Mouse (Mus musculus): ENCODE data around the gene Fam193b.

The Fam193b gene

DNA sequence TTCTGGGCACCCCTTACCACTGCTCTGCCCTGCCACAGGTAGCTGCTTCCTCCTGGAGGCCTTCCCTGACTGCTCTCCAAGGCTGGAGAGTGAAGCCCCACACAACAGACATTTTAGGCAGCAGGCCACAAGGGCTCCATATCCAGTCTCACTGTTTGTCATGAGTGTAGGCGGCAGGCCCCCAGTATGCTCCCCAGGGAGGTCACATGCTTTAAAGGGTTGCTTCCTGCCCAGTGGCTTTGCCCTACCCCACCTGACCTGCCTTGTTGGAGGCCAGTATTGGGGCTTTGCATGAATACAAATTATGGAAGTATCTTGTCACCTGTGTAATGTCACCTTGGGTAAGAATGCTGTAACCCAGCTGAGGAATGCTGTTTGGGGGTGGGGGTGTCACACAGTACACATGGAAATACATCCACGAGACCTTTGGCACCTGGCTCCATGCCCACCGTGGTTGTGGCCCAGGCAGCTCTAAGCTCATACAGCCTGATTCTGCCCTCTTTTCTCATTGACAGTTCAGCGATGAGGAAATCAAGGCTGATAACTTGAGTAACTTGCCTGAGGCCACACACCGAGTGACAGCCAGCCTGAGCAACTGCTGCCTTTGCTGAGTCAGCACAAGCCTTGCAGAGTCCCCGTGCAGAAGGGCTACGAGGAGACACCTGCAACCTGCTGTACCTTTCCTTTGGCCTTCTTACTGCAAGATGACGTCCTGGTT lies 41.6 kb downstream of the Fam193b start, which contains the start of gene Dok3:
TSS of gene Dok3 (minus strand) at position 99 of the 718 bp plus-strand sequence.
- intact Hi-C loops (cut with DNase I): no loop called here

GRCm38 (mm10) chr13:55527834-55528772 lies 42.8 kb downstream of the Fam193b start:
- intact Hi-C loops (cut with DNase I): no loop called here

- intact Hi-C loops (cut with DNase I): no loop called here
These were observed 43.7 kb downstream of the Fam193b start for GRCm38 (mm10) chr13:55527212-55527611.

GRCm38 (mm10) chr13:55525733-55526553 lies 45.0 kb downstream of the Fam193b start:
- intact Hi-C loops (cut with DNase I): no loop called here

GRCm38 (mm10) chr13:55523951-55524600 lies 46.8 kb downstream of the Fam193b start:
- intact Hi-C loops (cut with DNase I): no loop called here

GRCm38 (mm10) chr13:55523278-55523677 lies 47.6 kb downstream of the Fam193b start:
- intact Hi-C loops (cut with DNase I): no loop called here

- intact Hi-C loops (cut with DNase I): no loop called here
These were observed 48.2 kb downstream of the Fam193b start for GRCm38 (mm10) chr13:55522730-55523129.

GRCm38 (mm10) chr13:55519606-55520005 lies 51.3 kb downstream of the Fam193b start:
- intact Hi-C loops (cut with DNase I): loop anchor here (5.0 kb wide), 1 partner anchor 112 kb away; no protein-coding TSS in a partner anchor

DNA sequence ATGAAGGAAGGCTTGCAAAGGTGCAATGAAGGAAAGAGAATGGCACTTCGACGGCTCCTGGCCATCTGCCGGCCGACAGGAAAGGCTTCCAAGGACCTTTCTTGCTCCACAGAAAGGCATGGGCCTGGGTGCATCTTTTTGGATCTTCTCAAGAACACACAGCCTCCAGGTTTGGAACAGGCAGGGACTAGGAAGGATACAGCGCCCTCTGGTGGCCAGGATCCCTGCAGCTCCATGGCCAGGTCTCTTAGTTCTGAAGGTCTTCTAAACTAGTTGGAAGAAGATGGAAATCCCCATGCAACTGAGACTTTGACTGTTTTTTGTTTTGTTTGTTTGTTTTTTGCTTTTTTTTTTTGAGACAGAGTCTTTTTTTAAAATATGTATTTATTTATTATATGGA lies 54.0 kb downstream of the Fam193b start:
- intact Hi-C loops (cut with DNase I): loop anchor here (2.0 to 5.0 kb wide), 2 partner anchors 44 to 110 kb away; no protein-coding TSS in a partner anchor

GRCm38 (mm10) chr13:55513828-55514227 lies 57.1 kb downstream of the Fam193b start:
- intact Hi-C loops (cut with DNase I): loop anchor here (2.0 kb wide), 1 partner anchor 35 kb away; no protein-coding TSS in a partner anchor

GRCm38 (mm10) chr13:55513111-55513748 lies 57.7 kb downstream of the Fam193b start, which contains the start of gene Pdlim7:
TSS of gene Pdlim7 (minus strand) at chr13:55513676.
- intact Hi-C loops (cut with DNase I): no loop called here

- intact Hi-C loops (cut with DNase I): no loop called here
These were observed 58.4 kb downstream of the Fam193b start for GRCm38 (mm10) chr13:55512379-55513031.

DNA sequence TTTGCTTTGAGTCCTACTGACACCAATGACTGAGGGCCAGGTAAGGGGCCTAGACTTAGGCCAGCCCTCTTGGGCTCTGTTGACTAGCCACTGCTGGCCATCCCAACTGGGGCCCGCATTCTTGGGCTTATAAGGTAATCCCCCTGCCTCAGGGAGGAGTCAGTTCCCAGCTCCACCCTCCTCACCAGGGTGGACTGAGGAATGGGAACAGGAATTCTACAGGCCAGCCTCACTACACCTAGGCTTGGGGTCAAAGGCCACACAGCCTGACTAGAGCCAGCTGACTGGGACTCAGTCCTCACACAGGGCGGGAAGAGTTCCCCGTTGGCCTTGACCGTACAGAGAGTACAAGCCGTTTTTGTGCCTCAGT lies 59.4 kb downstream of the Fam193b start:
- intact Hi-C loops (cut with DNase I): no loop called here

GRCm38 (mm10) chr13:55510668-55511491 lies 60.0 kb downstream of the Fam193b start:
- intact Hi-C loops (cut with DNase I): no loop called here

DNA sequence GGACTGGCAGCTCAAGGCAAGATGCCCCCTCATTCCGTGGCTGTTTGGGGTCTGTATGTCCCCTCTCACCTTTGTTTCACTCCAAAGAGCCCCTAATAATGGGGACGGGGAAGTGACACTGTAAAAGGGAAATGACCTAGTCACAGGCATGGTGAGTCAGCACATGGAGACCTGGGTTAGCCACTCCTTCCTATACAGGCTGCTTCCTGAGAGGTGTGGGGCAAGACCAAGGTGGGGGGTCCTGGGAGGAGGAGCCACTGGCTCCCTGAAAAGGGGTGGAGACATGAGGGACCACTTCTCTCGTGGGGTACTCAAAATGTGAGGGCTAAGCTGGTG lies 60.6 kb downstream of the Fam193b start:
- intact Hi-C loops (cut with DNase I): no loop called here

GRCm38 (mm10) chr13:55508531-55508930 lies 62.4 kb downstream of the Fam193b start:
- intact Hi-C loops (cut with DNase I): no loop called here

DNA sequence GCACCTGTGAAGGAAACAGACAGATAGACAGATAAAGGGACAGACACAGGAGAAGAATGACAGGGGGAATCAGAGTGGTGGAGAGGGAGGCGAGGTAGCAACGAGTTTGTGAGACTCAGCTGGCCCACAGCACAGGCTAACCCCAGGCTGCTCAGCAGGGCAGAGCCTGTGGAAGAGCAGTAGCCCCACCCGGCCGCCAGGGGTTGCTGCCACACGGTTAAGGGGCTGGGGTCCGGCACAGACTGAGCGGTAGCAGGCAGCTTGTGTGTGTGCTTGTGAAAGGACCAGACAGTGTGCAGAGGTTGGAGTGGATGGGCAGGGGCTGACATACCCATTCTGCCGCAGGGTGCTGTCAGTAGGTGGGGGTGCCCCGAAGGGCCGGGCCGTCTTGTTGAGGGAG lies 63.0 kb downstream of the Fam193b start:
- intact Hi-C loops (cut with DNase I): no loop called here

GRCm38 (mm10) chr13:55506697-55507096 lies 64.2 kb downstream of the Fam193b start:
- intact Hi-C loops (cut with DNase I): no loop called here

- intact Hi-C loops (cut with DNase I): no loop called here
These were observed 65.1 kb downstream of the Fam193b start for GRCm38 (mm10) chr13:55505810-55506209.
